Mouse (Mus musculus) heart, postnatal 0 days (tissue): ENCODE measurements around the gene Syt5. TPM values are rescaled to one million over a fixed set of nuclear protein-coding genes. Genes with fewer than 3 reads are reported as not detected.

ENCODE experiments used
- ATAC-seq: fragments of 200-750 bp; cut with Nextera tagmentation; 2 replicates; pipeline ENCODE4 v1.8.0; 2017; ENCODE audit warnings: low read depth, moderate number of reproducible peaks, moderate library complexity; ENCODE audit not compliant: insufficient read depth
- DNase-seq: peaks from one replicate; pipeline ENCODE4 v3.0.0-alpha.2; 2016; ENCODE audit warnings: low spot score
- H3K27ac ChIP-seq: fragments of 300-500 bp; sonication (generic); 2 replicates; pipeline ENCODE4 v1.5.1; 2014; ENCODE audit warnings: low read depth, mild to moderate bottlenecking
- H3K27me3 ChIP-seq: fragments of 300-500 bp; sonication (generic); 2 replicates; pipeline ENCODE4 v1.6.1; 2014; ENCODE audit warnings: low read length, mixed read lengths; ENCODE audit not compliant: control insufficient read depth, insufficient read depth
- H3K36me3 ChIP-seq: fragments of 300-500 bp; sonication (generic); replicated peaks from 2 replicates; pipeline ENCODE4 v1.6.1; 2014; ENCODE audit warnings: low read length, mixed read lengths; ENCODE audit not compliant: control insufficient read depth, insufficient read depth
- H3K4me1 ChIP-seq: fragments of 300-500 bp; sonication (generic); 2 replicates; pipeline ENCODE4 v1.6.1; 2014; ENCODE audit warnings: antibody characterized with exemption; ENCODE audit not compliant: control insufficient read depth, insufficient read depth
- H3K4me2 ChIP-seq: fragments of 300-500 bp; sonication (generic); 2 replicates; pipeline ENCODE4 v1.6.1; 2014; ENCODE audit warnings: low read depth, mild to moderate bottlenecking, low read length, moderate library complexity
- H3K4me3 ChIP-seq: fragments of 300-500 bp; sonication (generic); 2 replicates; pipeline ENCODE4 v1.5.1; 2014; ENCODE audit warnings: low read depth, low read length
- H3K9ac ChIP-seq: fragments of 300-500 bp; sonication (generic); replicated peaks from 2 replicates; pipeline ENCODE4 v1.6.1; 2014; ENCODE audit warnings: low read depth, low read length, mixed read lengths
- H3K9me3 ChIP-seq: fragments of 300-500 bp; sonication (generic); replicated peaks from 2 replicates; pipeline ENCODE4 v1.6.1; 2016; ENCODE audit warnings: low read length; ENCODE audit not compliant: control insufficient read depth
- CTCF ChIP-seq: IDR thresholded peaks from 2 replicates; pipeline ENCODE4 v1.5.1; 2016; ENCODE audit warnings: antibody characterized with exemption, control low read depth, low read depth
- EP300 ChIP-seq: IDR thresholded peaks from 2 replicates; pipeline ENCODE4 v1.6.1; 2016; ENCODE audit warnings: antibody characterized with exemption, low read depth
- WGBS: fragments of 180-500 bp; shearing (Covaris S2); extraction: QIAGEN DNeasy Blood & Tissue Kit; methylation state at CpG from one replicate; pipeline ENCODE4 v1.1.7; 2014; 5-methylcytosine and 5-hydroxymethylcytosine counted together
- polyA plus RNA-seq: library from polyadenylated mRNA; unstranded; fragments of >200 nt; fragmentation: Nextera tagmentation; extraction: Ambion mirVana; gene quantifications from 2 replicates; pipeline ENCODE4 v1.2.1, GENCODE M21; 2015
- total RNA-seq: library from RNA; depleted of rRNA; stranded (reverse); fragments of >200 nt; gene quantifications from 2 replicates; pipeline ENCODE4 v1.2.3, GENCODE M21; 2014; ENCODE audit warnings: low replicate concordance

The Syt5 gene
- total and polyA plus RNA-seq, 2 experiments from 2014 or later = 0.70 to 1.4 TPM

DNA sequence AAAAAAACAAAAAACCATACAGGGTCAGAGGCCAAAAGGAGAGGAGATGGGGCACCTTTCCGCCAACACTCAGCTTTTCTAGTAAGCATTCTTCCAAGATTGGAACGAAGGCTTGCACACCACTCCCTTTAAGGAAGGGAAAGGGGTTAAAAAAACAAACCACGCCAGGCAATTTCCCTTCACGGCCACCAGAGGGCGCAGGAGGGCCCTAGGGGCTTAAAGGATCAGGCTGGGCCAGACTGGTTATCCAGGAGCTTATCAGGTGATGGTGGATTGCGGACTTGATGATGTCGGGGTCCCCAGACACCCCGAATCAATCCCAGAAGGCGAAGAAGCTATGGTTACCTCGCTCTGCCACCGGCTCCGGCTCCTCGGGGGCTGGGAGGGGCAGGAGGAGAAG is 34.1 kb downstream of the Syt5 start:
- Histone ChIP-seq H3K9me3 (no peaks in the 10 kb centered on the region), H3K27me3 (no peaks in the 10 kb centered on the region), H3K36me3 (peaks cover 5% of the 10 kb centered on the region; the same call in 1 of the 2 replicates), H3K4me1 (peaks cover 69% of the 10 kb centered on the region), H3K4me2 (peak overlapping the region; percentile 11; the same call in 1 of the 2 replicates), H3K4me3 (no peak overlapping the region), H3K27ac (peak overlapping the region; percentile 89), H3K9ac (no peak overlapping the region)
- ATAC-seq (no peak), DNase-seq (peak; percentile 71)
- no peak for TF ChIP-seq EP300
- TF ChIP-seq CTCF = peak; percentile 93
- WGBS = 22% methylated on average over 13 of the region's 13 CpGs

DNA sequence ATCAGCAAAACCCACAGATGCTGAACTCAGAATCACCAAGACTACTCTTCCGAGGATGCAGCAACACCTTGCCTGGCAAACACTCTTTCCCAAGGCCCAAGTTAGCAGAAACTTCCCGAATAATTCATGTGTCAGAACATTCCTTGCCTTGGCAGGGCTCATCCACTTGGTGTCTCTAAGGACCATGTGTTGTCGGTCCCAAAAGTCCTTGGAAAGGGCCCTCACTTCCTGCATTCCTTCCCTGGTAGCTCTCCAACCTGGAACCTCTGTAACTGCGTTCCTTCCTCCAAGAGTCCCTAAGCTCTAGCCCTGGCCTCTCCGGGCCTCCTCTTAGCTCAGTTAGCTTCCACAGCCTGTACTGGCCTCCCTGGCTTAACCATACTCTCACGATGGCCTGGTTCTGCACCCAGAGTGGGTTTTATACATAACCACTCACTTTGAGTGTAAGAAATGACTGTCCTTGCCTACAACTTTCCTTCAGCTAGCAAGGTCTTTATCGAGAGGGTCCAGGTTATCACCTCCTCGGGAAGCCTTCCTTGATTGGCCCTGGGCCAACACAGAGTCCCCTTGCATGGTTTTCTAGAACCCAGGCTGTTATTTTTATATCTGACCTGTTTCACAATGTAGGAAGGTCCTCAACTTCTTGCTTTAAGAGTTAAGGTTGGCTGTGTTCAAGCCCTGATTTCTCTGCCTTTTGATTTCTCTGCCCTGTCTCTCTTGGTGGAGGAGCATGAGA is 35.7 kb downstream of the Syt5 start:
- peak; percentile 48 for DNase-seq
- Histone ChIP-seq H3K4me2 (peak overlapping the region; percentile 1; the same call in 1 of the 2 replicates), H3K4me3 (no peak overlapping the region)

GRCm38 (mm10) chr7:4509863-4510608 is 37.3 kb downstream of the Syt5 start:
- DNase-seq (peak; percentile 92), ATAC-seq (peak; percentile 87)
- Histone ChIP-seq H3K9ac (no peak overlapping the region), H3K4me2 (peak overlapping the region; percentile 37), H3K36me3 (no peaks in the 10 kb centered on the region), H3K9me3 (no peaks in the 10 kb centered on the region), H3K27me3 (no peaks in the 10 kb centered on the region), H3K4me1 (peaks cover 52% of the 10 kb centered on the region), H3K4me3 (peak overlapping the region; percentile 11; the same call in 1 of the 2 replicates), H3K27ac (peak overlapping the region; percentile 88)
- WGBS = 8% methylated on average over 24 of the region's 24 CpGs
- TF ChIP-seq EP300 = peak; percentile 77; the same call in 1 of the 2 replicates
- peak; percentile 91 for TF ChIP-seq CTCF

More for the DNA sequence above, 35.7 kb downstream of the Syt5 start:
- 14% methylated on average over 8 of the region's 8 CpGs for WGBS
- Histone ChIP-seq H3K36me3 (no peaks in the 10 kb centered on the region), H3K9me3 (no peaks in the 10 kb centered on the region), H3K4me1 (peaks cover 64% of the 10 kb centered on the region), H3K27me3 (no peaks in the 10 kb centered on the region), H3K9ac (0 out of 2 replicates have a peak overlapping the region, but pooled peaks have one; percentile 7), H3K27ac (peak overlapping the region; percentile 88)
- TF ChIP-seq CTCF (peak; percentile 17; the same call in 1 of the 2 replicates), EP300 (no peak)
- ATAC-seq = no peak

GRCm38 (mm10) chr7:4508739-4509116 is 38.6 kb downstream of the Syt5 start:
- H3K4me3 ChIP-seq = no peak overlapping the region
- no peaks in the 10 kb centered on the region for H3K27me3 ChIP-seq
- no peaks in the 10 kb centered on the region for H3K36me3 ChIP-seq
- H3K27ac ChIP-seq = no peak overlapping the region
- TF ChIP-seq EP300 (no peak), CTCF (no peak)
- peaks cover 39% of the 10 kb centered on the region for H3K4me1 ChIP-seq
- WGBS = 77% methylated on average over 8 of the region's 8 CpGs
- no peak overlapping the region for H3K9ac ChIP-seq
- no peak overlapping the region for H3K4me2 ChIP-seq
- H3K9me3 ChIP-seq = no peaks in the 10 kb centered on the region
- ATAC-seq (no peak), DNase-seq (no peak)

DNA sequence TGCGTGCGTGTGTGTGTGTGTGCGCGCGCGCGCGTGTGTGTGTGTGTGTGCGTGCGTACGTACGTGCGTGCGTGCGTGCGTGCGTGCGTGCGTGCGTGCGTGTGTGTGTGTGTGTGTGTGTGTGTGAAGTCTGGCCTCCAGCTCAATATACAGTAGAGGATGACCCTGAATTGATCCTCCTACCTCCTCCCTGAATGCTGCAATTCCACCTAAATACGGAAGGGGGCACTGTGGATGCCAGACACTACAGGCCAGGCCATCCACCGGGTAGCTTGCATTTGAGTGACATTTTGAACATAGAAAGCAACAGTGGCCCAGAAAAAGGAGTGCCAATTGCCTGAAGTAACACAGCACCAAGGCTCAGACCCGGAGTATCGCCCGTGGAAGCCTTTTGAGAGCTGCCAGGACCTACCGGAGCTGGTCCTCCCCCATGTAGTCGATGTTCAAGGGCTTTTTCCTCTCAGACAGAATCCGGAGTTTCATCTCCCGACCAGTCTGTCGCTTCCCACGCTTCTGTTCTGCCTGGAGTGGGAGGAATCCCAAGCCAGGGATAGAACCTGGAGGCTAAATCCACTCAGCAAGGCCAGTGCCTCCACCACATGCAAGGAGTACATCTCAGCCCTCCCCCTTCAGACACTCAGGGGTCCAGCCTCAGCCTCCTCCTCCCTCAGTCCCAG is 39.1 kb downstream of the Syt5 start:
- TF ChIP-seq CTCF (peak; percentile 55), EP300 (no peak)
- Histone ChIP-seq H3K27ac (no peak overlapping the region), H3K27me3 (no peaks in the 10 kb centered on the region), H3K9me3 (no peaks in the 10 kb centered on the region), H3K36me3 (no peaks in the 10 kb centered on the region), H3K9ac (no peak overlapping the region), H3K4me3 (no peak overlapping the region), H3K4me2 (no peak overlapping the region), H3K4me1 (peaks cover 36% of the 10 kb centered on the region)
- WGBS = 67% methylated on average over 14 of the region's 32 CpGs
- ATAC-seq = no peak
- DNase-seq = no peak
